In the genomic region with DNA sequence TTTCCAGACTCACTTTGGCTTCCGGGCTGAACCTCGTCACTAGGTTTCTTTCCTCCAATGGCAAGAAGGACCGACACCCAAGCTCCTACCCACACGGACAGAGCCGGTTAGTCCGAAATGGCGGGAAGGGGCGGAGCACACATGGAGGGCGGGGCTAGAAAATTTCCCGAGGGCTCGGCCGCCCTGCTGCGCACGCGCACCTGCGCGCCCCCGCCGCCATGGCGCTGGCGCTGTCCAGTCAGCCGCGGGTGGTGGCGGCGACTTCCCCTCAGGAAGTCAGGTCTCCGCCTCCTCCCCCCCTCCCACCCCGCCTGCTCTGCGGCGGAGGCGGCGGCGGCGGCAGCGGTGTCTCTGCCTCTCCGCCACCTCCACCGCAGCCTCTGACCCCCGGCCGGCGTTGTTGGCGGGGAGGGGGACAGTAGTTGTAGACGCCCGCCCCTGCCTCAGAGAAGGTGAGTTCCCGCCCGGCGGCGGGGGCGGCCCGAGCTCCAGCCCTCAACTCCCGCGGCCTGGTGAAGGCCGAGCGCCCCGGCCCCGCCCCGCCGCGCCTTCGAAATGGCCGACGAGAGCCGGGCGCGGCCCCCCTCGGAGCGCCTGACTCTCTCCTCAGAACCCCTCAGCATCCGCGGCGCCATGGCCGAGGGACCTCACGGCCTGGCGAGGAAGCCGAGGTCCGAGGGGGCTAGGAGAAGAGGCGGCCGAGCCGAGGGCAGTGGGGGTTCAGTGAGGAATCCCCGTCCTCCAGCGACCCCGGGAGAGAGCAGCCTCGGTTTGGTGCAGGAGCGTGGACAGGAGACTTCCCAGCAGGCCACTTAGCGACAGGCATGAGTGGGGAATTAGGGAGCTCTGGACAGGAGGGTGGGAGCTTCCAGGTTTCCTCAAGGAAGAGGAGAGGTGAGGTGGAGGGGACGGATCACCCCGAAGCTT, we compare ENCODE assay signal across 7 mouse cellular contexts. TPM values are rescaled to one million over a fixed set of nuclear protein-coding genes. Genes with fewer than 3 reads are reported as not detected.
DNase-seq lines count a peak whose midpoint lies in the region; ATAC-seq lines count a peak whose summit lies in the region.

Krcc1 (plus strand) TSS at position 289 of the 927 bp plus-strand sequence.

- WGBS in embryonic facial prominence, embryonic 11.5 days = under 1% methylated on average over 64 of the region's 84 CpGs
- under 1% methylated on average over 83 of the region's 84 CpGs for WGBS in limb, embryonic 10.5 days
- WGBS in midbrain, embryonic 13.5 days = under 1% methylated on average over 67 of the region's 84 CpGs

- H3K4me3 ChIP-seq in embryonic facial prominence, embryonic 11.5 days (ENCODE audit: low read depth, low read length) = peak within 1 kb of the TSS; percentile 88
- H3K4me3 ChIP-seq in limb, embryonic 10.5 days = peak within 1 kb of the TSS; percentile 93
- peak within 1 kb of the TSS; percentile 91 for H3K4me3 ChIP-seq in midbrain, embryonic 13.5 days (replicated peaks)

- H3K27ac ChIP-seq in embryonic facial prominence, embryonic 11.5 days (replicated peaks; ENCODE audit: low read depth, low read length) = peak within 1 kb of the TSS; percentile 92
- H3K27ac ChIP-seq in limb, embryonic 10.5 days = peak within 1 kb of the TSS; percentile 98
- H3K27ac ChIP-seq in midbrain, embryonic 13.5 days = peak within 1 kb of the TSS; percentile 96

- H3K9me3 ChIP-seq in embryonic facial prominence, embryonic 11.5 days (replicated peaks; ENCODE audit: control insufficient read depth, low read length) = no peaks in the 10 kb centered on the region
- no peaks in the 10 kb centered on the region for H3K9me3 ChIP-seq in limb, embryonic 10.5 days (replicated peaks)
- H3K9me3 ChIP-seq in midbrain, embryonic 13.5 days = no peaks in the 10 kb centered on the region

- peak within 1 kb of the TSS; percentile 97 for H3K9ac ChIP-seq in embryonic facial prominence, embryonic 11.5 days (replicated peaks; ENCODE audit: low read length)
- peak within 1 kb of the TSS; percentile 98 for H3K9ac ChIP-seq in midbrain, embryonic 13.5 days (replicated peaks)

- peak within 1 kb of the TSS; percentile 62 for H3K4me2 ChIP-seq in embryonic facial prominence, embryonic 11.5 days (ENCODE audit: low read depth, low read length)
- peak within 1 kb of the TSS; percentile 65 for H3K4me2 ChIP-seq in midbrain, embryonic 13.5 days (replicated peaks)

- peak; percentile 94 for ATAC-seq in embryonic facial prominence, embryonic 11.5 days (replicated peaks; ENCODE audit: insufficient number of reproducible peaks, low FRiP score, low TSS enrichment, low read depth)
- peak; percentile 74 for ATAC-seq in granulocyte monocyte progenitor cell, adult 5-6 weeks (replicated peaks; ENCODE audit: poor library complexity, severe bottlenecking)
- ATAC-seq in midbrain, embryonic 13.5 days = peak; percentile 94

- DNase-seq in adrenal gland, postnatal 14 days = peak; percentile 99
- DNase-seq in embryonic facial prominence, embryonic 11.5 days (ENCODE audit: low spot score) = peak; percentile 99
- DNase-seq in kidney, adult 11 months = peak; percentile 97
- peak; percentile 95 for DNase-seq in limb, embryonic 10.5 days (ENCODE audit: low spot score)
- peak; percentile 97 for DNase-seq in spleen, adult 12 weeks (ENCODE audit: low spot score)

- H3K36me3 ChIP-seq in embryonic facial prominence, embryonic 11.5 days (replicated peaks; ENCODE audit: control insufficient read depth, insufficient read depth, low read depth, low read length) = no peaks in the 10 kb centered on the region
- H3K36me3 ChIP-seq in limb, embryonic 10.5 days = no peaks in the 10 kb centered on the region
- no peaks in the 10 kb centered on the region for H3K36me3 ChIP-seq in midbrain, embryonic 13.5 days

- peaks cover 3% of the 10 kb centered on the region; the same call in 1 of the 2 replicates for H3K4me1 ChIP-seq in embryonic facial prominence, embryonic 11.5 days (ENCODE audit: control insufficient read depth, insufficient read depth, low read length)
- peaks cover 18% of the 10 kb centered on the region for H3K4me1 ChIP-seq in limb, embryonic 10.5 days
- H3K4me1 ChIP-seq in midbrain, embryonic 13.5 days (replicated peaks) = peaks cover 19% of the 10 kb centered on the region

- H3K27me3 ChIP-seq in embryonic facial prominence, embryonic 11.5 days (ENCODE audit: control insufficient read depth, insufficient read depth, low read length) = no peaks in the 10 kb centered on the region
- no peaks in the 10 kb centered on the region for H3K27me3 ChIP-seq in limb, embryonic 10.5 days (ENCODE audit: low read depth, poor library complexity, severe bottlenecking)
- H3K27me3 ChIP-seq in midbrain, embryonic 13.5 days = no peaks in the 10 kb centered on the region

RNA-seq across cellular contexts. Expression of gene Krcc1, which starts in this region (rescaled TPM):
- total RNA-seq in adrenal gland, postnatal 14 days (2021) = 66.7 and 72.4 TPM in 2 replicates
- 35.7 and 41.1 TPM in 2 replicates for polyA plus RNA-seq in embryonic facial prominence, embryonic 11.5 days (2014; fragmentation: Nextera tagmentation; extraction: Ambion mirVana)
- total RNA-seq in granulocyte monocyte progenitor cell, adult 5-6 weeks (2014; fragmentation: Nextera tagmentation) = 54.1 and 65.1 TPM in 2 replicates
- total RNA-seq in granulocyte monocyte progenitor cell, adult 5-6 weeks (2017) = 104 and 123 TPM in 2 replicates
- 27.0 and 32.0 TPM in 2 replicates for polyA plus RNA-seq in limb, embryonic 10.5 days (2016; fragmentation: Nextera tagmentation; extraction: Ambion mirVana)
- polyA plus RNA-seq in midbrain, embryonic 13.5 days (2015; fragmentation: Nextera tagmentation; extraction: Ambion mirVana) = 21.0 and 25.1 TPM in 2 replicates

Comparison
In these comparisons a context has a peak if more than half of its experiments do, and no peak if none do; other contexts are left out.
1. Peak in every context shown above with its lines: DNase-seq, ATAC-seq, H3K4me3 ChIP-seq and H3K27ac ChIP-seq.